ENCODE assay signal across 13 mouse cellular contexts in genomic region chr6:28717203-28717844, GRCm38 (mm10).
DNase-seq lines count a peak whose midpoint lies in the region; ATAC-seq and TF ChIP-seq lines count a peak whose summit lies in the region.
"Had no signal": no experiment of that assay in that cellular context is flagged by ENCODE, and none has a peak within 500 bp of the region (broad histone marks: within the 10 kb centered on the region; RNA-seq: fewer than 3 reads in every experiment).

No protein-coding gene starts in this region.

- ATAC-seq in hindbrain, embryonic 14.5 days (ENCODE audit: low FRiP score): 0 out of 2 replicates have a peak, but pooled peaks have one; percentile 4
- ATAC-seq in hindbrain, embryonic 11.5 days (ENCODE audit: low FRiP score): no peak
- peak; percentile 92 for ATAC-seq in stomach, embryonic 16.5 days (ENCODE audit: insufficient read depth, low FRiP score)
- ATAC-seq: activated CD4-positive, CD25-positive, alpha-beta regulatory T cell, adult 4 months had no signal

- TF ChIP-seq POLR2A in MEL (IDR thresholded peaks at IDR 0.05; ENCODE audit: control insufficient read depth in 1 of 2, insufficient read depth in 1 of 2, low read depth in 1 of 2, low read length in 2 of 2, poor library complexity in 1 of 2): no peak
- no peak for TF ChIP-seq POLR2A in brain, embryonic 14.5 days (IDR thresholded peaks at IDR 0.05; ENCODE audit: borderline replicate concordance, extremely low read depth, insufficient read depth, insufficient read length, poor library complexity, severe bottlenecking)

- 51% methylated on average over 7 of the region's 7 CpGs for WGBS in hindbrain, embryonic 14.5 days
- 57% methylated on average over 7 of the region's 7 CpGs for WGBS in hindbrain, embryonic 11.5 days
- 44% methylated on average over 7 of the region's 7 CpGs for WGBS in stomach, embryonic 16.5 days

- no peak overlapping the region for H3K9ac ChIP-seq in hindbrain, embryonic 14.5 days
- no peak overlapping the region for H3K9ac ChIP-seq in hindbrain, embryonic 11.5 days (ENCODE audit: low read depth, low read length)
- no peak overlapping the region for H3K9ac ChIP-seq in MEL (ENCODE audit: control insufficient read depth, low read depth, low read length, poor library complexity, severe bottlenecking)
- no peak overlapping the region for H3K9ac ChIP-seq in stomach, embryonic 16.5 days (ENCODE audit: low read length)
- H3K9ac ChIP-seq: liver, embryonic 14.5 days; neural tube, embryonic 12.5 days had no signal

- H3K27ac ChIP-seq in hindbrain, embryonic 14.5 days: no peak overlapping the region
- H3K27ac ChIP-seq in hindbrain, embryonic 11.5 days (ENCODE audit: low read depth, low read length): no peak overlapping the region
- H3K27ac ChIP-seq in MEL (ENCODE audit: control insufficient read depth, low read depth, low read length): peak overlapping the region; percentile 29; the same call in 1 of the 2 replicates
- no peak overlapping the region for H3K27ac ChIP-seq in stomach, embryonic 16.5 days (ENCODE audit: low read length)
- H3K27ac ChIP-seq: liver, embryonic 14.5 days; neural tube, embryonic 12.5 days had no signal

- H3K4me1 ChIP-seq in hindbrain, embryonic 14.5 days (replicated peaks; ENCODE audit: control insufficient read depth, insufficient read depth, low read length): 0 out of 2 replicates have a peak, but pooled peaks cover 8% of the 10 kb centered on the region
- no peaks in the 10 kb centered on the region for H3K4me1 ChIP-seq in hindbrain, embryonic 11.5 days (replicated peaks; ENCODE audit: control insufficient read depth, insufficient read depth, low read length)
- peaks cover 11 to 12% of the 10 kb centered on the region in 2 experiments for H3K4me1 ChIP-seq in MEL (ENCODE audit: control insufficient read depth in 1 of 2, insufficient read depth in 2 of 2, low read length in 2 of 2)
- H3K4me1 ChIP-seq in stomach, embryonic 16.5 days (ENCODE audit: control insufficient read depth, insufficient read depth, low read length): peaks cover 8% of the 10 kb centered on the region; the same call in 1 of the 2 replicates
- H3K4me1 ChIP-seq: neural tube, embryonic 12.5 days had no signal

- no peak for TF ChIP-seq RAD21 in MEL (IDR thresholded peaks at IDR 0.05; ENCODE audit: low read depth, low read length)

- no peak for DNase-seq in hindbrain, embryonic 14.5 days (ENCODE audit: low spot score)
- no peak for DNase-seq in hindbrain, embryonic 11.5 days (ENCODE audit: low spot score)
- peak; percentile 72 for DNase-seq in MEL (ENCODE audit: low read depth, low spot score)
- DNase-seq in brain, embryonic 14.5 days (ENCODE audit: low read depth): peak; percentile 37
- DNase-seq in cerebellum, postnatal 4 days (ENCODE audit: low spot score in 2 of 2): no peak
- DNase-seq in ovary, adult 18-20 months (ENCODE audit: low spot score): no peak
- no peak for DNase-seq in gastrocnemius, postnatal 25 days
- DNase-seq: cerebellum, postnatal 36 days; right cerebral cortex, postnatal 4 days had no signal

- H3K27me3 ChIP-seq in hindbrain, embryonic 14.5 days (ENCODE audit: control insufficient read depth, insufficient read depth, low read length): no peaks in the 10 kb centered on the region
- H3K27me3 ChIP-seq in hindbrain, embryonic 11.5 days (ENCODE audit: control insufficient read depth, insufficient read depth, low read length): no peaks in the 10 kb centered on the region
- H3K27me3 ChIP-seq in MEL (ENCODE audit: control insufficient read depth in 1 of 2, insufficient read depth in 2 of 2, low read length in 2 of 2): no peaks in the 10 kb centered on the region
- no peaks in the 10 kb centered on the region for H3K27me3 ChIP-seq in stomach, embryonic 16.5 days (ENCODE audit: control insufficient read depth, insufficient read depth, low read length)
- H3K27me3 ChIP-seq: neural tube, embryonic 12.5 days had no signal

- H3K79me2 ChIP-seq in MEL (ENCODE audit: control insufficient read depth, insufficient read depth, low read length, poor library complexity): 0 out of 2 replicates have a peak, but pooled peaks cover 4% of the 10 kb centered on the region

- H3K4me2 ChIP-seq in hindbrain, embryonic 14.5 days (replicated peaks): no peak overlapping the region
- H3K4me2 ChIP-seq in hindbrain, embryonic 11.5 days (replicated peaks; ENCODE audit: low read depth, low read length): no peak overlapping the region
- no peak overlapping the region for H3K4me2 ChIP-seq in stomach, embryonic 16.5 days (ENCODE audit: low read depth, low read length)
- H3K4me2 ChIP-seq: neural tube, embryonic 12.5 days had no signal

- H3K36me3 ChIP-seq in hindbrain, embryonic 14.5 days (replicated peaks; ENCODE audit: control insufficient read depth, insufficient read depth): no peaks in the 10 kb centered on the region
- no peaks in the 10 kb centered on the region for H3K36me3 ChIP-seq in hindbrain, embryonic 11.5 days (ENCODE audit: control insufficient read depth, insufficient read depth, low read length)
- H3K36me3 ChIP-seq in MEL (ENCODE audit: control insufficient read depth in 1 of 2, insufficient read depth in 2 of 2, low read length in 2 of 2): peaks cover 21 to 32% of the 10 kb centered on the region in 2 experiments
- no peaks in the 10 kb centered on the region; the same call in 1 of the 2 replicates for H3K36me3 ChIP-seq in stomach, embryonic 16.5 days (ENCODE audit: control insufficient read depth, insufficient read depth, low read length)
- H3K36me3 ChIP-seq: neural tube, embryonic 12.5 days had no signal

- no peak overlapping the region for H3K4me3 ChIP-seq in hindbrain, embryonic 14.5 days (replicated peaks; ENCODE audit: low read length)
- H3K4me3 ChIP-seq in hindbrain, embryonic 11.5 days (ENCODE audit: low read depth, low read length): no peak overlapping the region
- no peak overlapping the region for H3K4me3 ChIP-seq in MEL (ENCODE audit: control insufficient read depth in 1 of 2, insufficient read depth in 1 of 2, low read depth in 2 of 2, low read length in 2 of 2)
- H3K4me3 ChIP-seq in stomach, embryonic 16.5 days (replicated peaks; ENCODE audit: low read length): no peak overlapping the region
- H3K4me3 ChIP-seq: neural tube, embryonic 12.5 days had no signal

- H3K9me3 ChIP-seq in hindbrain, embryonic 14.5 days (ENCODE audit: control insufficient read depth, low read length): no peaks in the 10 kb centered on the region
- no peaks in the 10 kb centered on the region for H3K9me3 ChIP-seq in hindbrain, embryonic 11.5 days (ENCODE audit: control insufficient read depth, low read length)
- H3K9me3 ChIP-seq in MEL (replicated peaks; ENCODE audit: insufficient read depth, low read length): no peaks in the 10 kb centered on the region
- H3K9me3 ChIP-seq in stomach, embryonic 16.5 days (replicated peaks; ENCODE audit: control insufficient read depth, low read length): no peaks in the 10 kb centered on the region
- H3K9me3 ChIP-seq: neural tube, embryonic 12.5 days had no signal

- TF ChIP-seq CTCF in MEL (IDR thresholded peaks at IDR 0.05 in 2 of 3, conservative IDR thresholded peaks at IDR 0.05 in 1 of 3; ENCODE audit: control insufficient read depth in 1 of 3, insufficient read depth in 1 of 3, low read depth in 2 of 3, low read length in 3 of 3, poor library complexity in 1 of 3, severe bottlenecking in 1 of 3): no peak
- no peak for TF ChIP-seq CTCF in brain, embryonic 14.5 days (IDR thresholded peaks at IDR 0.05; ENCODE audit: borderline replicate concordance, extremely low read depth, insufficient read depth, insufficient read length)

- TF ChIP-seq EP300 in MEL (IDR thresholded peaks at IDR 0.05; ENCODE audit: low read depth in 1 of 2, low read length in 2 of 2): peak; percentile 65 to 80

TF ChIP-seq in MEL, 35 proteins besides CTCF, POLR2A, EP300 and RAD21:
- TF ChIP-seq TAL1 (IDR thresholded peaks at IDR 0.05; ENCODE audit: low read length) (peak; percentile 40; the same call in 1 of the 2 replicates), RCOR1 (IDR thresholded peaks at IDR 0.05; ENCODE audit: low read depth, low read length) (peak; percentile 62), GATA1 (IDR thresholded peaks at IDR 0.05; ENCODE audit: low read depth, low read length) (peak; percentile 82), ETS1 (IDR thresholded peaks at IDR 0.05; ENCODE audit: low read depth, low read length) (peak; percentile 67), TCF12 (IDR thresholded peaks at IDR 0.05; ENCODE audit: low read depth, low read length) (peak; percentile 98), CHD2 (IDR thresholded peaks at IDR 0.05; ENCODE audit: low read length) (no peak)

Comparison
In these comparisons a context has a peak if more than half of its experiments do, and no peak if none do; other contexts are left out.
1. DNase-seq: peak in MEL (single experiment) and brain, embryonic 14.5 days (single experiment); none in hindbrain, embryonic 14.5 days (single experiment), hindbrain, embryonic 11.5 days (single experiment), cerebellum, postnatal 4 days (0 of 2), ovary, adult 18-20 months (single experiment) and gastrocnemius, postnatal 25 days (single experiment).